Mouse (Mus musculus): ENCODE measurements around the gene Rab19. TPM values are rescaled to one million over a fixed set of nuclear protein-coding genes. Genes with fewer than 3 reads are reported as not detected.

Rab19 gene
- total RNA-seq (2023): 6.3 TPM

GRCm38 (mm10) chr6:39381125-39381880 lies at the start of gene Rab19:
Gene Rab19 (plus strand): TSS chr6:39381175.

GRCm38 (mm10) chr6:39377311-39377827 lies 3.6 kb upstream of the Rab19 start, which contains the start of gene Slc37a3:
Gene Slc37a3 (minus strand): TSS chr6:39377675.

GRCm38 (mm10) chr6:39419851-39420721 lies 39.1 kb downstream of the Rab19 start, which contains the start of gene Mkrn1:
Gene Mkrn1 (minus strand): TSS chr6:39420462.

Other genes starting within 250 kb of the Rab19 start
- 92.9 TPM for gene Kdm7a, start 174.4 kb upstream of the Rab19 start, total RNA-seq (2023)
- 80.9 TPM for gene Slc37a3, start 3.5 kb upstream of the Rab19 start, total RNA-seq (2023)
- 128 TPM for gene Mkrn1, start 39.3 kb downstream of the Rab19 start, total RNA-seq (2023)
- not detected for gene Dennd2a, start 176.7 kb downstream of the Rab19 start, total RNA-seq (2023)
- gene Adck2, start 192.7 kb downstream of the Rab19 start, total RNA-seq (2023): 28.3 TPM
- not detected for gene Gm42420, start 204.6 kb downstream of the Rab19 start, total RNA-seq (2023)
- gene Ndufb2, start 211.4 kb downstream of the Rab19 start, total RNA-seq (2023): 39.6 TPM